Mouse (Mus musculus) regulatory T cell (primary cell): ENCODE measurements around the gene Ccdc144b.

Source experiments
- in situ Hi-C: fragments of 300-600 bp; cut with MboI, MseI; formaldehyde crosslinking; loops from one replicate; pipeline ENCODE4 v1.15.1; 2025; ENCODE audit warnings: high pct_unique_total_duplicates

The Ccdc144b gene

DNA sequence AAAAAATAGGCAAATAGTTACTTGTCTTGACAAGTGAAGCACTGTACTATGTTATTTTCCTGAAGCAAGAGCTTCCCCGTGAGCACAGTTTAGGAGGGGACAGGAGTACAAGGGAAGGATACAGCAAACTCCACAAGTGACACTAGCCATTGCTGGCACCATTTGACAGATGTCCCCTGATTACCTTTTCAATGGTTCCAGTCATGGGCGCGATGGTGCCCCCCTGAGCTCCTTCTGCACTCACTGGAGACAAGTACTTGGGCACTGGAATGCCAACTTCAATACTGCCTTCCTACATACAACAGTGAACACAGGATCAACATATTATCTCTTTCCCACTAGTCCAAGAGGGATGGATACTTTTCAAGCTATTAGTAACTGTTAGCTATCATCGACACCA is 89.9 kb downstream of the Ccdc144b start:
- in situ Hi-C loops, result loop anchor here (5.0 kb wide), 1 partner anchor 174 kb away; no protein-coding TSS in a partner anchor

DNA sequence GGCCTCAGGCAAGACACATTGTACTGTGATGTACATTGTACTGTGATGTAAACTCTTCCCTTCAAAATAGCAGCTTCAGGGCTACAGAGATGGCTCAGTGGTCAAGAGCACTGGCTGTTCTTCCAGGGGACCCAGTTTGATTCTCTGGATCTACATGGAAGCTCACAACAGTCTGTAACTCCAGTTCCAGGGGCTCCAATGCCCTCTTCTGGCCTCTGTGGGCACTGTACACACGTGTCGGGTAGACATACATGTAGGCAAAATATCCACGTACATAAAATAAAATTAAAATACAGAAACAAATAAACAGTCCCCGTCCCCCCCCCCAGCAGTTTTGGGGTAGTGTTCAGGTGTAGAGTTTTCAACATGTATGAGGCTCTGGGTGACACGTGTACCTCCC is 90.4 kb downstream of the Ccdc144b start:
- in situ Hi-C loops, result loop anchor here (5.0 kb wide), 1 partner anchor 174 kb away; no protein-coding TSS in a partner anchor
